Comparison of ENCODE assay signal across 19 mouse cellular contexts in the genomic region with DNA sequence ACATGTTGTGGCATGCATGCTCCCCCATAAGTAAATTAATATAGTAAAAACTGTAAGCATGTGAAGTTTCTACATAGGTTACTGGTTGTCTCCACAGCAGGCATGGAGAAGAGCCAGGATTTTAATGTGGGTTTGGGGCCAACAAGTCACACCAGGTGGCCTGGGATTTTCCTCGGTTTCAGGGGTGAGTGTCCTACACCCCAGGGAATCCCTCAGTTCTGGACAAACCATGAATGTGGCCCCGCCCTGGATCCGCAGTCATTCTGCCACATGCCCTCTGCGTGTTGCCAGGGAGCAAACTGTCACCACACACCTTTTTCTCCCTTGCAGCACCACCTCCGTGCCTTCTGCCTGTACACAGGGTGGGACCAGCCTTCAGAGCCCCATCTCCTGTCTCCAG. TPM values are rescaled to one million over a fixed set of nuclear protein-coding genes. Genes with fewer than 3 reads are reported as not detected.
"Had no signal": no experiment of that assay in that cellular context is flagged by ENCODE, and none has a peak within 500 bp of the region (broad histone marks: within the 10 kb centered on the region; RNA-seq: fewer than 3 reads in every experiment).

No protein-coding gene starts in this region.

- H3K9ac ChIP-seq: limb, embryonic 13.5 days; liver, embryonic 12.5 days; liver, embryonic 15.5 days; lung, embryonic 15.5 days; midbrain, embryonic 13.5 days; neural tube, embryonic 13.5 days; stomach, embryonic 15.5 days had no signal

- H3K27ac ChIP-seq: kidney, postnatal 0 days; layer of hippocampus, adult 2 months; left cerebral cortex, adult 2 months; limb, embryonic 10.5 days; limb, embryonic 13.5 days; liver, embryonic 12.5 days; liver, embryonic 15.5 days; lung, embryonic 15.5 days; midbrain, embryonic 10.5 days; midbrain, embryonic 13.5 days; neural tube, embryonic 13.5 days; stomach, embryonic 15.5 days had no signal

- H3K9me3 ChIP-seq: limb, embryonic 10.5 days; limb, embryonic 13.5 days; liver, embryonic 12.5 days; liver, embryonic 15.5 days; lung, embryonic 15.5 days; midbrain, embryonic 10.5 days; midbrain, embryonic 13.5 days; neural tube, embryonic 13.5 days; stomach, embryonic 15.5 days had no signal

- DNase-seq: layer of hippocampus, postnatal 36 days; liver; right cerebral cortex, postnatal 25 days had no signal

- ATAC-seq: liver, embryonic 12.5 days; midbrain, embryonic 13.5 days; midbrain, embryonic 16.5 days had no signal

- H3K4me3 ChIP-seq: layer of hippocampus, adult 2 months; left cerebral cortex, adult 2 months; limb, embryonic 10.5 days; limb, embryonic 13.5 days; liver, embryonic 12.5 days; liver, embryonic 15.5 days; lung, embryonic 15.5 days; midbrain, embryonic 10.5 days; midbrain, embryonic 13.5 days; myocyte; neural tube, embryonic 13.5 days; stomach, embryonic 15.5 days had no signal

- H3K4me2 ChIP-seq: limb, embryonic 13.5 days; liver, embryonic 12.5 days; liver, embryonic 15.5 days; lung, embryonic 15.5 days; midbrain, embryonic 13.5 days; neural tube, embryonic 13.5 days; stomach, embryonic 15.5 days had no signal

- H3K36me3 ChIP-seq: limb, embryonic 10.5 days; limb, embryonic 13.5 days; liver, embryonic 12.5 days; liver, embryonic 15.5 days; lung, embryonic 15.5 days; midbrain, embryonic 10.5 days; midbrain, embryonic 13.5 days; neural tube, embryonic 13.5 days; stomach, embryonic 15.5 days had no signal

RNA-seq across cellular contexts. Expression of a gene that starts 25.4 kb away (rescaled TPM):
- polyA plus RNA-seq: large intestine, adult 2 months; limb, embryonic 10.5 days; liver, embryonic 12.5 days; liver, embryonic 15.5 days; midbrain, embryonic 10.5 days; neural tube, embryonic 13.5 days; stomach, embryonic 15.5 days; thymus, postnatal 0 days had no signal
